Mouse (Mus musculus): ENCODE results near the gene Krt7.
A peak's percentile ranks its signal among the peaks of the same experiment; 100 is the strongest.

Krt7 gene

GRCm38 (mm10) chr15:101376776-101377061, 34.1 kb upstream of the Krt7 start:
- DNase-seq (ENCODE audit: low read depth, low spot score), result no peak

GRCm38 (mm10) chr15:101378646-101379045, 32.2 kb upstream of the Krt7 start:
- no peak for DNase-seq (ENCODE audit: low read depth, low spot score)

DNA sequence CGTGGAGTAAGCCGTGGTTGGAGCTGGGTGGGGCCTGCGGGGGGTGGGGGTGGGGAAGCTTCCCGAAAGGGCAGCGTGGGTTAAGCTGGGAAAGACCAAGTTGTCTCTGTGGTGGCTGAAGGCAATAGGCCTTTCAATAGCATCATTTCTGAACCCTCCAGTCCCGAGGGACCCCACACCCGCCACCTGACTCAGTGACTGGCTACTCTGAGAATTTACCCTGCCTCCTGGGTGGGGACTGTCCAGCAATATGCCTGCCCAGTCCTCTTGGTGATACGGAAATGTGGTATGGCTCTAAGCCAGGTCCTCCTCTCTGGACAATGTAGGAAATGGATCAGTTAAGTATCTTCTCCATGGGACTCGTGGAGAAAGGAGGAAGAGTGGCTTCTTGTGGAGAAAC, 29.1 kb upstream of the Krt7 start:
- DNase-seq (ENCODE audit: low read depth, low spot score), result no peak

DNA sequence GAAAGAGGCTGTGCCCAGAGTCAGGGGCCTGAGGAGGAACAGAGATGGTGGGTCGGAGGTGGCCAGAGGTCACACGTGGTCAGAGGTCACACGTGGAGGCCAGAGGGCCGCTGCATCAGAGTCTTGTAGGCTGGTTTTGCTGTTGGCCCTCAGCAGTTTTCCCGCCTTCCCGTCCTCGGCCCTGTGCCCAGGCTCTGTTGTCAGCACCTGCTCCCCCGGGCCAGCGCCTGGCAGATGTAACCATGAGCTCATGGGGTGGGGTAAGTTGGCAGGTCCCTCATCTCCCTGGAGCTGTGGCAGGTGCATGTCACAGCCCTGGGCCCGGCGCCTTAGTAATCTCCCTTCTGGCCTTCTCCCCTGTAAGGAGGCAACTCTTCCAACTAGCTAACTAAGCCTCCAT, 28.0 kb upstream of the Krt7 start:
- DNase-seq (ENCODE audit: low read depth, low spot score), result no peak

DNA sequence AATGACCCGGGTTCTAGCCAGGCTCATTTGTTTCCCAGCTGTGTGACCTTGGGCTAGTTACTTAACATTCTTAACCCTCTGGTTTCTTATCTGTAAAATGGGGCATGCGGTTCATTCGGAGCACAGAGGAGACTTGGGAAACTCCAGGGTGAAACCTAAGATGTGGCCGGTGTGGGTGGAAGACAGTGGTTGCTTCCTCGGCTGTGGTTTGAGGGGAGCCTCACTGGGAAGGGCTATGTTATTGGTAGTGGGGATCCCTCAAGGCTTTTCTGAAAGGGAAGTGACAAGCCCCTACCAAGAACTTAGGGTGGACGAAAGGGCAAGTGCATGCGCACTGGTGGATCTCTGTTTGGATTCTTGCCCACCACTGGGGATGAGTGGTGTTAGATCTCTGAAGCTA, 26.2 kb upstream of the Krt7 start:
- no peak for DNase-seq (ENCODE audit: low read depth, low spot score)

- no peak for DNase-seq (ENCODE audit: low read depth, low spot score)
Observed at GRCm38 (mm10) chr15:101385064-101385463, 25.8 kb upstream of the Krt7 start.

DNA sequence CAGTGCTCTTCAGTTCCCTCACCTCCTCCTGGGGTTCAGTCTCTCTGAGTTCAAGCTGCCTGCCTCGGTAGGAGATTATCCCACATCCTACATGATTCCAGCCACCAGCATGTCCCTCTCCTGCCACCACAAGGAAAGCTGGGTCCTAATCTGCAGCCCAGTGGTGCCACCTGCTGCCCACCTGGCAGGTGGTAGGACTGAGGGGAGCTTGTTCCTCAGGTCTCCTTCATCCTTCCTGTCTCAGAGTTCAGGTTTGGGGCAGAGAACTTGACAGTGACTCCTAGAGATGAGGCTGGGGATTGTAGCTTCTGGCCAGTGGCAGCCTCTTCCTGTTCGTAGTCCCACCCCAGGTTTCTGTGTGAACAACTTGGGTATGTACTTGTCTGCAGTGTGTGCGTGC, 23.7 kb upstream of the Krt7 start:
- DNase-seq (ENCODE audit: low read depth, low spot score), result peak; percentile 21

- peak; percentile 21 for DNase-seq (ENCODE audit: low read depth, low spot score)
Observed at GRCm38 (mm10) chr15:101388034-101388541, 22.8 kb upstream of the Krt7 start.

DNA sequence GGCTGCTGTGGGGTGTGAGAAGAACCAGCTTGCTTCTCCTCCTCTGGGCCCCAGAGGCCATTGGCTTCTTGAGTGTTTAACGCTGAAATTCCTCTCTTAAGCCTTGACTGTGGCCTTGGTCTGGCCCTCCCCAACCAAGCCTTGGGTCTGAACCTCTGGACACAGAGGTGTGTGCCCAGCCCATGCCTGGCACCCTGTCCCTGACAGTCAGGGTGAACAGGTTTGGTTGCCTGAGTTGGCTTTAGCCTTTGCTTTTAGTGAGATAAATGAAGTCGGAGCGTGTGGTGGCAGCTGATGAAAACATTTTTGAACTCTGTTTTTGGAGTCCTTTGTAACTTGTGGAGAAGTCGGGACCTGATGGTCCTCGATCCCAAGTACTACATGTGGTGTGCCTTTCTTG, 20.6 kb upstream of the Krt7 start:
- no peak for DNase-seq (ENCODE audit: low read depth, low spot score)

GRCm38 (mm10) chr15:101392251-101392650, 18.6 kb upstream of the Krt7 start:
- no peak for DNase-seq (ENCODE audit: low read depth, low spot score)

- no peak for DNase-seq (ENCODE audit: low read depth, low spot score)
Observed at GRCm38 (mm10) chr15:101394908-101395307, 15.9 kb upstream of the Krt7 start.

DNA sequence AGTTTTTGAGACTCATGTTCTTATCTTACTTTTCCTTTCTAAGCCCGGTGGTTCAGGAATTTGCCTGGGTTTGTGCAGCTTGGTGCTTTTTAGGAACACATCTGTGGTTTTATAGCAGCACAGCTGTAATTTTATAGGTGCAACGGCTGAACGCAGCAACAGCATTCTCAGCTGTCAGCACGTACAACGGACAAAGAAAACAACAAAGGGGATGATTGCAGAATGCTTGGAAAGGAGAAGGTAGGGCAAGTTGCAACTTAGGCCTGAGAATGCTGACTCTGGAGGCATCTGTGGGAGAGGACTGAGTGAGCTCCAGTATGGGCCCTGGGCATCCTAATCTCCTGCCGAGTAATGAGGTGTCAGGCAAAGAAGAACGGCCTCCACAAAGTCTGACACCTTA, 14.4 kb upstream of the Krt7 start:
- no peak for DNase-seq (ENCODE audit: low read depth, low spot score)

GRCm38 (mm10) chr15:101396921-101397320, 13.9 kb upstream of the Krt7 start:
- DNase-seq (ENCODE audit: low read depth, low spot score), result no peak

GRCm38 (mm10) chr15:101397683-101398082, 13.2 kb upstream of the Krt7 start:
- DNase-seq (ENCODE audit: low read depth, low spot score), result no peak

- DNase-seq (ENCODE audit: low read depth, low spot score), result no peak
Observed at GRCm38 (mm10) chr15:101398269-101398668, 12.6 kb upstream of the Krt7 start.

- no peak for DNase-seq (ENCODE audit: low read depth, low spot score)
Observed at GRCm38 (mm10) chr15:101412188-101412587, 1.3 kb downstream of the Krt7 start.

DNA sequence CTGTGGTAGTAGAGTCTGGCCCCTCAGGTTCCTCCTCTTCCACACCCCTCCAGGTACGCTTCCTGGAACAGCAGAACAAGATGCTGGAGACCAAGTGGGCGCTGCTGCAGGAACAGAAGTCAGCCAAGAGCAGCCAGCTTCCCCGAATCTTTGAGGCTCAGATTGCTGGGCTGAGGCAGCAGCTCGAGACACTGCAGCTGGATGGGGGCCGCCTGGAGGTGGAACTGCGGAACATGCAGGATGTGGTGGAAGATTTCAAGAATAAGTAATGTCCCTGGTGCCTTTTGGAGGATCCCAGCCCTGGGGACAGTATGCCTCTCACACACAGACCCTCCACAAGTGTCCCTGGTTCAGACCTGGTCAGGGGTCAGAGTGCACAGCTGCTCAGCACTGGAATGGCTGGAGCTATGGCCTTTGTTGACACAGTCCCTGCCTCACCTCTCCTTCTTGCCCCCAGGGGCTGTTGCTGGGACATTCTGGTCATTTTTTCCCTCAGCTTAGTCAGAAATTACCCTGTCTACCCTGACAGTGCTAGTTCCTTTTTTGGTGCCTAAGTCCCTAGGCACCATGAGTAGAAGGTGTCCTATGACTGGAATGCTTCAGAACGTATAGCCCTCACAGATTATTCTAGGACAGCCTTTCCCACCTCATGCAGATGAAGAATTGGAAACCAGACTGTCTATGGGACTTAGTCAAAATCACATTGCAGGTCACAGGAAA, 3.2 kb downstream of the Krt7 start:
- no peak for DNase-seq (ENCODE audit: low read depth, low spot score)

- DNase-seq (ENCODE audit: low read depth, low spot score), result no peak
Observed at GRCm38 (mm10) chr15:101414807-101415565, 4.1 kb downstream of the Krt7 start.

- no peak for DNase-seq (ENCODE audit: low read depth, low spot score)
Observed at GRCm38 (mm10) chr15:101418950-101419349, 8.1 kb downstream of the Krt7 start.

DNA sequence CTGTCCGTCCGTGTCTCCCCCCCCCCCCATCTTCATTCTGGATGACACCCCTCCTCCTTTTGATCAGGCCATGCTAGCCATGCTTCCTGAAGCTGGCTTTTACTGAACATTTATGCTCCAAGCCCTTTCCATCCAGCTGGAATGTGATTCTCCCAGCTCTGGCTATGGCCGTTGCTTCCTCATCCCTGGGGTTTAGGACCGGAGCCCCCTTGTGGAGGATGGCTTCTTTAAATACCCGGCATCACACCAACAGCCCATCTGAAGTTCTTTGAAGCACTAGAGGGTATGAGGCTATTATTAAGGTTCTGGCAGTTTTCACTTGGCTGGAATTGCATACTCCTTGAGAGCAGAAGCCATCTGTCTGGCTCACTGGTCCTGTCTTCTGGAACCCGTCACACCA, 10.1 kb downstream of the Krt7 start:
- no peak for DNase-seq (ENCODE audit: low read depth, low spot score)

DNA sequence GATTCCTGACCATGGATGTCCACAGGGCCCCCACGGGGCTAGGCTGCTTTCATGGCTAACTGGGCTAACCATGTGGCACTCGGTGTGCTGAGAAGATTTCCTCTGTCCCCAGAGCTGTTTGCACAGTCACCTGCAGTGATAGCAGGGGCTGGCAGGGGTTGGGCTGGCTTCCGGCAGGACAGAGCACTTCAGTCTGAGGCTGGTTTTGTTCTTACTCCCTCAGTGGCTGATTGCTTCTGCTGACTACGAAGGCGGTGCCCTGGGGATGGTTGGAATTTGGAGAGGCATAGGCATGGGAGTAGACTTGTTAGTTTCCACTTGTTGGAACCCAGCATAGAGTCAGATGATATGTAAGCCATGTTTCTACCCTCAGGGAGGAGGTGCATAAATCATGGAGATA, 14.1 kb downstream of the Krt7 start:
- DNase-seq (ENCODE audit: low read depth, low spot score), result peak; percentile 19

DNA sequence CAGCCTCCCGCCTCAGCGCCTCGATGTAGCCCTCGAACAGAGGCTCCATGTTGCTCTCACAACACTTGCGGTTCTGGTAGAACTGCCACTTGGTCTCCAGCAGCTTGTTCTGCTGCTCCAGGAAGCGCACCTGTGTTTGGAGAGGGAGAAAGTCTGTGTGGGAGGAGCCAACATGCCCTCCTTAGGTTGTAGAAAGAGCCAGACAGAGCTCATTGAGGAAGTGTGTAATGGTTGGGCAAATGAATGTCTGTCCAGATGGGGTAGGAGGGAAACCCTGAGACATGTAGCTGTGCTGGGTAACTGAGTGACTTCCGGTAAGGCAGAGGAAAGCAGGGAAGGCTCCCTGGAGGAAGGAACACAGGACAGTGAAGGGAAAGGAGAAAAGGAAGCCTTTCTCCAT, 25.8 kb downstream of the Krt7 start:
- no peak for DNase-seq (ENCODE audit: low read depth, low spot score)

DNA sequence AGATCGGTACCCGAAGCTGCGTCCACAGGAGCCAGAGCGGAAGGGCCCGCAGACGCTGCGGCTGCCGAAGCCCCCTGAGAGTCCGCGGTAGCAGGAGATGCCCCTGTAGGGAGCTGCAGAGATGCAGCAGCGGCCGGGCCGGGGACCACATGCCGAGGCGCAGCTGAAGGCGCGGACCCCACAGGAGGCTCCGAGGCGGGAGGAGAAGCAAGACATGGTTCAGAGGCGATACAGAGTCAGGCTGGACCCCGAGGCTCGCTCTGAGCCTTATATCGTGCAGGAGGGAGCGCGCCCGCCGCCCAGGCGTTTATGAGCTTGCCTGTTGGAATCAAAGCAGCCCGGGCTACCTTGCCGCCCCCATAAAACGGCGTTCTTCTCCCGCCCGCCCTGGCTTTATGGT, 27.7 kb downstream of the Krt7 start, which contains the start of gene Krt87:
Krt87 (minus strand) TSS at position 250 of the 400 bp plus-strand sequence.
- no peak for DNase-seq (ENCODE audit: low read depth, low spot score)

Measured in ES-CJ7 (cell line).